Mouse (Mus musculus): ENCODE data around the gene Plpp3. TPM values are rescaled to one million over a fixed set of nuclear protein-coding genes. Genes with fewer than 3 reads are reported as not detected.

The Plpp3 gene
- polyA plus RNA-seq, 1 experiment from 2014 or later = 67.7 TPM

DNA sequence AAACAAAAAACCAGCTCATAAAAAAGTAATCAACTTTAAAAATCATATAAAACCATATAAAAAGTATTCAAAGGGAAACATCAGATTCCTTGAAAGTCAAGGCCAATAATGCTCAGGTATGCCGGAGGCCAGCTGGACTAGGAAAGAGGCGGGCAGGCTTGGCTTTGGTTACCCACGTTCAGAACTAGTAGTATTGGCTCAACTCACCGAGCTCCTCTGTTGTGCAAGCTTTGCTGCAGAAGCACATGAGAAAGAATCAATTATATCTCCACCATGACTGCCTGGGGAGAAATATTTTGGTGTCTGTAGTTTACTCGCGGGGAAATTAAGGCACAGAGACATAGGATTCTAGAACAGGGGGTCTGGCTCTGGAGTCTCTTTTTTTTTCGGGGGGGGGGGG, 866 bp upstream of the Plpp3 start:
- Histone ChIP-seq H3K9me3 (ENCODE audit: control insufficient read depth, low read length) (no peaks in the 10 kb centered on the region), H3K36me3 (ENCODE audit: control insufficient read depth, insufficient read depth) (no peaks in the 10 kb centered on the region), H3K4me2 (ENCODE audit: low read length) (no peak overlapping the region), H3K27me3 (replicated peaks; ENCODE audit: control insufficient read depth, insufficient read depth, low read length) (no peaks in the 10 kb centered on the region), H3K4me1 (replicated peaks; ENCODE audit: control insufficient read depth, insufficient read depth, low read length) (peaks cover 17% of the 10 kb centered on the region), H3K4me3 (replicated peaks; ENCODE audit: low read length) (no peak overlapping the region), H3K9ac (replicated peaks; ENCODE audit: low read depth, low read length) (no peak overlapping the region), H3K27ac (ENCODE audit: low read length) (no peak overlapping the region)
- 76% methylated on average over 7 of the region's 7 CpGs for WGBS
- no peak for ATAC-seq

DNA sequence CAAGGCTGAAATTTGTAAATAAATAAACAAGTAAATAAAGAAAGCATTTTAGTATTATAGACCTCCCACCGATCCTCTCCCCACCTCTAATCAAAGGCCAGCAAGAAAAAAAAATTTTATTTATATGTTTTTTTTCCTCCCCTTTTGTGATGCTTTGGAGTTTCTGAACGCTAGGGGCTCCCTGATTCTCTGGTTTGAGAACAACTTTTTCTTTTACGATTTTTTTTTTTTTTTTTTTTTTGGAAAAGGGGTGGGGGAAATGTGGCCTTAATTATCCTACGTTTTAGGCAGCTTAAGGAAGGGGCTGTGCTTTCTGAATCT, 232 bp upstream of the Plpp3 start:
- peaks cover 18% of the 10 kb centered on the region for H3K4me1 ChIP-seq (replicated peaks; ENCODE audit: control insufficient read depth, insufficient read depth, low read length)
- no peaks in the 10 kb centered on the region for H3K9me3 ChIP-seq (ENCODE audit: control insufficient read depth, low read length)
- peak overlapping the region; percentile 73; the same call in 1 of the 2 replicates for H3K9ac ChIP-seq (replicated peaks; ENCODE audit: low read depth, low read length)
- peak overlapping the region; percentile 89 for H3K27ac ChIP-seq (ENCODE audit: low read length)
- ATAC-seq = no peak
- H3K36me3 ChIP-seq (ENCODE audit: control insufficient read depth, insufficient read depth) = no peaks in the 10 kb centered on the region
- no peaks in the 10 kb centered on the region for H3K27me3 ChIP-seq (replicated peaks; ENCODE audit: control insufficient read depth, insufficient read depth, low read length)
- under 1% methylated on average over 4 of the region's 4 CpGs for WGBS
- peak overlapping the region; percentile 79 for H3K4me2 ChIP-seq (ENCODE audit: low read length)
- H3K4me3 ChIP-seq (replicated peaks; ENCODE audit: low read length) = peak overlapping the region; percentile 76

DNA sequence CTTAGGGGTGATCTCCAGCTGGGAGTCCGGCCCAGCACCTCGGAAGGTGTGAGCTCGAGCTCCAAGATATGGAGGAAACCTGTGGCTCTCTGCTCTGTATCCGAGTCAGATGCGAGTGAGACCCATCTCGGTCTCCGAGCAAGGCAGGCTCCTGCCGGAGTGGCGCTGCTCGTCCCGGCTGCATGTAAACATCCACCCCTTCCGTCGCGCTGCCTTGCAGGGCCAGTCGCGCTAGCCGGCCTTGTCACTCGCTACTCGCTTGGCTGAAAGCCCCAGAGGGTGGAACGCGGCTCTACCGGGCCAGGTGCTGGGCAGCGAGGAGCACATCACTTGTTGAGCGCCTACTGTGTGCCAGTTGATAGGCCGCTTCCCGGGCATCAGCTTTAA, 1.0 kb downstream of the Plpp3 start:
- WGBS = under 1% methylated on average over 26 of the region's 26 CpGs
- peak overlapping the region; percentile 89 for H3K27ac ChIP-seq (ENCODE audit: low read length)
- H3K9me3 ChIP-seq (ENCODE audit: control insufficient read depth, low read length) = no peaks in the 10 kb centered on the region
- H3K4me2 ChIP-seq (ENCODE audit: low read length) = peak overlapping the region; percentile 79
- H3K36me3 ChIP-seq (ENCODE audit: control insufficient read depth, insufficient read depth) = no peaks in the 10 kb centered on the region
- H3K9ac ChIP-seq (replicated peaks; ENCODE audit: low read depth, low read length) = peak overlapping the region; percentile 73
- peak overlapping the region; percentile 76 for H3K4me3 ChIP-seq (replicated peaks; ENCODE audit: low read length)
- peak; percentile 78 for ATAC-seq
- H3K4me1 ChIP-seq (replicated peaks; ENCODE audit: control insufficient read depth, insufficient read depth, low read length) = peaks cover 26% of the 10 kb centered on the region
- no peaks in the 10 kb centered on the region for H3K27me3 ChIP-seq (replicated peaks; ENCODE audit: control insufficient read depth, insufficient read depth, low read length)

DNA sequence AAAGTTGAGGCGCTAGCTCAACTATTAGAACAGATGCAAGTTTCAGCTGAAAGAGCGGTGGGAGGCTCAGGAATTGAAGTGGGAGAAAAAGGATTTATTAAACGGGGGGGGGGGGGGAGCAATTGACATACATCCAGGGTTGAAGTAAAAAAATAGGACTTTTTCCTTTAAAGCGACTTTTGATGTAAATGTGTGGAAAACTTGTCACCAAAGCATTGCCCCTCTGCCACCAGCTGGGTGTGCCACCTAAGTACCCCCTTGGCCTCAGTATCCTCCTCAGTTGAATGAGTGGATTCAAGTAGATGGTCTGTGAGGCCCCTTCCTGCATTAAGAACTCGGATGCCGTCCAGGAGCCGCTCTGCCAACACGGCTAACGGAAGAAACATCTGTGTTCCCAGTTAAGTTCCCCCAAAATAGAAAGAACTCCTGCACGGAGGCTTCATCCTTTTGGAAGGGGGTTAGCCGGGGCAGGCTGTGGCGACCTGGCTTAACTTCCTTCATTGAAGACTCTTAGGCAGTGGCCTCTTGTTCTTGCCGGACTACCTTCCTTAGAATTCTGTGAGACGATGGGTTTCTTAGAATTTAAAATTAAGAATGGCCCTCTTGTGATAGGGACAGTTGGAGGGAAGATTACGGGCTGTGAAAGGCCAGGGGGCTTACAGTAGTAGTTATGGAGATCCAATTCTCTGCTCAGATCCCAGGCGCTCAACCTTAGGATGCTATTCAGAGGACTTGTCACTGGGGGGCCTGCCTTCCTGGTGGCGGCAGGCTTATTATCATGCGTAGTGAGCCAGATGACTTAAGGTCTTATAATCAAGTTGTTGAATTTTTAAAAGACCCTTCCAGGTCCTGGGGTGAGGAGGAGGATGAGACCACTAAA, 1.7 kb downstream of the Plpp3 start:
- Histone ChIP-seq H3K9ac (replicated peaks; ENCODE audit: low read depth, low read length) (peak overlapping the region; percentile 73), H3K4me2 (ENCODE audit: low read length) (peak overlapping the region; percentile 79), H3K4me3 (replicated peaks; ENCODE audit: low read length) (peak overlapping the region; percentile 76), H3K36me3 (ENCODE audit: control insufficient read depth, insufficient read depth) (no peaks in the 10 kb centered on the region), H3K27ac (ENCODE audit: low read length) (peak overlapping the region; percentile 89), H3K4me1 (replicated peaks; ENCODE audit: control insufficient read depth, insufficient read depth, low read length) (peaks cover 30% of the 10 kb centered on the region), H3K9me3 (ENCODE audit: control insufficient read depth, low read length) (no peaks in the 10 kb centered on the region), H3K27me3 (replicated peaks; ENCODE audit: control insufficient read depth, insufficient read depth, low read length) (no peaks in the 10 kb centered on the region)
- under 1% methylated on average over 18 of the region's 18 CpGs for WGBS
- no peak for ATAC-seq

DNA sequence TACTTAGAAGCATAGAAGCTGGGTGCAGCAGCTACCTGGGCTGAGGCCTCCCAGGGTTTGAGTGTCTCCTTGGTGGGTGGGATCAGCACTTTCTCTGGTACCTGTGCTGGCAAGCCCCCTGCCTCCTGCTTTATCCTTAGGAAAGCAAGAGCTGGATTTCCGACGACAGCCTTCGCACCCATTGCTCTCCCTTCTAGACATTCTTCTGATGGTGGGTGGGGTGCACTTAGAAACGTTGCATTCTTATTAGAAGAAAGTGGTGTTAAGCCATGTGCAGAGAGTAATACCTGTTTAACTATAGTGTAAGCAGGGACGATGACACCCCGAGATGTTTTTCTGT, 2.4 kb downstream of the Plpp3 start:
- Histone ChIP-seq H3K9ac (replicated peaks; ENCODE audit: low read depth, low read length) (peak overlapping the region; percentile 73), H3K4me2 (ENCODE audit: low read length) (peak overlapping the region; percentile 79), H3K4me1 (replicated peaks; ENCODE audit: control insufficient read depth, insufficient read depth, low read length) (peaks cover 30% of the 10 kb centered on the region), H3K27me3 (replicated peaks; ENCODE audit: control insufficient read depth, insufficient read depth, low read length) (no peaks in the 10 kb centered on the region), H3K9me3 (ENCODE audit: control insufficient read depth, low read length) (no peaks in the 10 kb centered on the region), H3K27ac (ENCODE audit: low read length) (no peak overlapping the region), H3K36me3 (ENCODE audit: control insufficient read depth, insufficient read depth) (no peaks in the 10 kb centered on the region), H3K4me3 (replicated peaks; ENCODE audit: low read length) (peak overlapping the region; percentile 76)
- 6% methylated on average over 6 of the region's 6 CpGs for WGBS
- ATAC-seq = no peak

DNA sequence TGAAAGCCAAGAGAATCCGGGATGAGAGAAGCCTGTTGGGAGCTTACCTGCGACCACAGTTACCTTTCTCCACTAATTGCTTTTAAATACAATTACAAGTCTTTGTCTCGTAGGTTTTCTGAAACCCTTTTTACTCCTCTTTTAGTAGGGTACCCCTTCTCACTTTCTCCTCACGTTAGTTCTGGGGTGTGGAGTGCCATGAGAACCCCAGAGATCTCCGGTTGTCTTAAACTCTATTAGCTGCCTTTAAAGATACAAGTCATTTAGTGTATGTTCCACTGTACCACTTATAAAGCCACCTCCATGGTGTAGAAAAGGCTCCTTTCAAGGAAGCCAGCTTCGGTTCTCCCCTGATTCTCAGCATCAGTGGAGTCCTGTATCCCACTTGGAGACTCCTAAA, 3.3 kb downstream of the Plpp3 start:
- peaks cover 30% of the 10 kb centered on the region for H3K4me1 ChIP-seq (replicated peaks; ENCODE audit: control insufficient read depth, insufficient read depth, low read length)
- H3K4me2 ChIP-seq (ENCODE audit: low read length) = peak overlapping the region; percentile 44
- no peaks in the 10 kb centered on the region for H3K9me3 ChIP-seq (ENCODE audit: control insufficient read depth, low read length)
- no peaks in the 10 kb centered on the region for H3K27me3 ChIP-seq (replicated peaks; ENCODE audit: control insufficient read depth, insufficient read depth, low read length)
- ATAC-seq = no peak
- H3K27ac ChIP-seq (ENCODE audit: low read length) = no peak overlapping the region
- no peaks in the 10 kb centered on the region for H3K36me3 ChIP-seq (ENCODE audit: control insufficient read depth, insufficient read depth)
- peak overlapping the region; percentile 20 for H3K4me3 ChIP-seq (replicated peaks; ENCODE audit: low read length)
- 31% methylated on average over 6 of the region's 6 CpGs for WGBS
- H3K9ac ChIP-seq (replicated peaks; ENCODE audit: low read depth, low read length) = peak overlapping the region; percentile 40

DNA sequence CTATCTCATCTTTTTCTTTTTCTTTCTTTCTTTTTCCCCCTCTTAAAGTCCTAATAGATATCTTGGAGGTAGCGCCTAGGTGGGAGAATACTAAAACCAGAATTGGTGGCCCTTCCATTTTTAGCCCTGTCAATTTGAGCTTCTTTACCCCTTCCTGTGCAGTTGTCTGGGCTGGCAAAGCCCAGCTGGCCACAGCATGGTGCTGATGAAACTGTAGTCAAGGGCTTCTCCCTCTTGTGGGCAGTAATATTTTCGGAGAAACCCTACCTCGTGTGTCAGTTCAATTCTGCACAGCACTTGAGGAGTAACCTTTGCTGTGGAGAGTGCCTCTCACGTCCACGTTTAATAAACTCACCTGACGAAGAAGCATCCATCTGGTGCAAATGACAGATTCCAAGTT, 4.9 kb downstream of the Plpp3 start:
- peak overlapping the region; percentile 18; the same call in 1 of the 2 replicates for H3K4me2 ChIP-seq (ENCODE audit: low read length)
- H3K9ac ChIP-seq (replicated peaks; ENCODE audit: low read depth, low read length) = no peak overlapping the region
- no peak overlapping the region for H3K27ac ChIP-seq (ENCODE audit: low read length)
- no peaks in the 10 kb centered on the region for H3K36me3 ChIP-seq (ENCODE audit: control insufficient read depth, insufficient read depth)
- H3K4me3 ChIP-seq (replicated peaks; ENCODE audit: low read length) = no peak overlapping the region
- H3K9me3 ChIP-seq (ENCODE audit: control insufficient read depth, low read length) = no peaks in the 10 kb centered on the region
- peaks cover 30% of the 10 kb centered on the region for H3K4me1 ChIP-seq (replicated peaks; ENCODE audit: control insufficient read depth, insufficient read depth, low read length)
- no peaks in the 10 kb centered on the region for H3K27me3 ChIP-seq (replicated peaks; ENCODE audit: control insufficient read depth, insufficient read depth, low read length)
- 41% methylated on average over 6 of the region's 6 CpGs for WGBS
- no peak for ATAC-seq

DNA sequence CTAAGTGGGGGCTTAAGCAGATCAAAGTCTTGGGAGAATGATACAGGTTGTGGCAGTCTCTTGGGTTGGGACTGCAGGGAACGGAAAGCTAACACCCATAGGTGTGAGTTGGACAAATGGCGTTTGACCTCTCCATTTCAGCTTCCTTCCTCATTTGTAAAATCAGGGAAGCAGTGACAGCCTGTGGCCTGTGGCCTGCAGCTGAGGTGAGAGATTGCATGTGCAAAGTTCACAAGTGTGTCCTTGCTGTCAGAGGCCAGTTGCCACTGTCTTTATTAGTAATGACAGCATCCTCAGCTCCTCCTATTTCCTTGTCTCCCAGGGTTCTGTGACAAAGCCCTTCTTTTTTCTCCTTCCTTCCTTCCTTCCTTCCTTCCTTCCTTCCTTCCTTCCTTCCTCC, 5.5 kb downstream of the Plpp3 start:
- Histone ChIP-seq H3K36me3 (ENCODE audit: control insufficient read depth, insufficient read depth) (no peaks in the 10 kb centered on the region), H3K9ac (replicated peaks; ENCODE audit: low read depth, low read length) (no peak overlapping the region), H3K4me2 (ENCODE audit: low read length) (peak overlapping the region; percentile 7; the same call in 1 of the 2 replicates), H3K27me3 (replicated peaks; ENCODE audit: control insufficient read depth, insufficient read depth, low read length) (no peaks in the 10 kb centered on the region), H3K9me3 (ENCODE audit: control insufficient read depth, low read length) (no peaks in the 10 kb centered on the region), H3K4me3 (replicated peaks; ENCODE audit: low read length) (no peak overlapping the region), H3K4me1 (replicated peaks; ENCODE audit: control insufficient read depth, insufficient read depth, low read length) (peaks cover 30% of the 10 kb centered on the region), H3K27ac (ENCODE audit: low read length) (no peak overlapping the region)
- no peak for ATAC-seq
- 63% methylated on average over 2 of the region's 2 CpGs for WGBS

DNA sequence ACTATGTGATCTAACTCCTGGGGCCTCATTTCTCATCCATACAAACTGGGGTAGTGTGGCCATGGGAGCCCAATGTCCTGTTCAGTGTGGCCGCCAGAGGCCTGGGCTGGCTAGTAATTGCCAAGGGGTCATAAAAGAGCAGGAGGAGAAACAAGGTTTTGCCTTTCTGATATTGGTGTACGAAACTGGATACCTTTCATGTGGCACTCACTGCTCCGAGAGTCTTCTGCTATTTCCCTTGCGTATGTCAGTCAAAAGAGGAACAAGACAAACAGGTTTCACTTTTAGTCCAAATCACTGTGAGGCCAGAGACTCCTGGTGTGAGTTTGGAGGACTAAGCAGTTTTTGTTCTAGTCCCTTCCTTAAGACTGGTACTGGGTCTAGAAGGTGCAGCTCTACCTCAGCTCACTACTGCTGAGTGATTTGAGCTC, 6.8 kb downstream of the Plpp3 start:
- no peak overlapping the region for H3K9ac ChIP-seq (replicated peaks; ENCODE audit: low read depth, low read length)
- no peaks in the 10 kb centered on the region for H3K9me3 ChIP-seq (ENCODE audit: control insufficient read depth, low read length)
- peaks cover 34% of the 10 kb centered on the region for H3K4me1 ChIP-seq (replicated peaks; ENCODE audit: control insufficient read depth, insufficient read depth, low read length)
- H3K27me3 ChIP-seq (replicated peaks; ENCODE audit: control insufficient read depth, insufficient read depth, low read length) = no peaks in the 10 kb centered on the region
- no peak for ATAC-seq
- 74% methylated on average over 4 of the region's 4 CpGs for WGBS
- no peaks in the 10 kb centered on the region for H3K36me3 ChIP-seq (ENCODE audit: control insufficient read depth, insufficient read depth)
- no peak overlapping the region for H3K27ac ChIP-seq (ENCODE audit: low read length)
- H3K4me3 ChIP-seq (replicated peaks; ENCODE audit: low read length) = no peak overlapping the region
- H3K4me2 ChIP-seq (ENCODE audit: low read length) = no peak overlapping the region
